Mouse (Mus musculus) gastrocnemius, postnatal 25 days (tissue): ENCODE measurements around the gene Gpc4. TPM values are rescaled to one million over a fixed set of nuclear protein-coding genes. Genes with fewer than 3 reads are reported as not detected.

Source experiments
- DNase-seq: peaks from one replicate; pipeline ENCODE4 v3.0.0; 2022
- total RNA-seq, 2 experiments: library from RNA; stranded (reverse); gene quantifications; 1 replicate in 1 of 2; 2 replicates in 1 of 2; pipeline ENCODE4 v1.2.3; 2021

Gene Gpc4
- total RNA-seq, 2 experiments from 2014 or later = 40.1 to 40.9 TPM

GRCm38 (mm10) chrX:52151100-52151499, 14.0 kb downstream of the Gpc4 start:
- no peak for DNase-seq

- no peak for DNase-seq
Observed at GRCm38 (mm10) chrX:52145563-52145962, 19.5 kb downstream of the Gpc4 start.

- DNase-seq = no peak
Observed at GRCm38 (mm10) chrX:52144491-52144890, 20.6 kb downstream of the Gpc4 start.

GRCm38 (mm10) chrX:52140316-52140715, 24.7 kb downstream of the Gpc4 start:
- DNase-seq = no peak

- DNase-seq = no peak
Observed at GRCm38 (mm10) chrX:52138461-52139075, 26.5 kb downstream of the Gpc4 start.

- DNase-seq = no peak
Observed at GRCm38 (mm10) chrX:52138033-52138432, 27.0 kb downstream of the Gpc4 start.

- no peak for DNase-seq
Observed at GRCm38 (mm10) chrX:52136525-52136924, 28.5 kb downstream of the Gpc4 start.

- no peak for DNase-seq
Observed at GRCm38 (mm10) chrX:52129604-52130003, 35.4 kb downstream of the Gpc4 start.

- DNase-seq = no peak
Observed at GRCm38 (mm10) chrX:52128794-52129193, 36.3 kb downstream of the Gpc4 start.

GRCm38 (mm10) chrX:52113651-52114050, 51.4 kb downstream of the Gpc4 start:
- DNase-seq = no peak

- DNase-seq = no peak
Observed at GRCm38 (mm10) chrX:52109663-52110062, 55.4 kb downstream of the Gpc4 start.

GRCm38 (mm10) chrX:52108966-52109365, 56.1 kb downstream of the Gpc4 start:
- no peak for DNase-seq

GRCm38 (mm10) chrX:52103771-52104170, 61.3 kb downstream of the Gpc4 start:
- DNase-seq = no peak

GRCm38 (mm10) chrX:52101940-52102339, 63.1 kb downstream of the Gpc4 start:
- DNase-seq = no peak

GRCm38 (mm10) chrX:52101445-52101844, 63.6 kb downstream of the Gpc4 start:
- DNase-seq = no peak

- no peak for DNase-seq
Observed at GRCm38 (mm10) chrX:52087726-52088348, 77.2 kb downstream of the Gpc4 start.

- no peak for DNase-seq
Observed at GRCm38 (mm10) chrX:52086885-52087573, 78.0 kb downstream of the Gpc4 start.

- no peak for DNase-seq
Observed at GRCm38 (mm10) chrX:52083557-52083956, 81.5 kb downstream of the Gpc4 start.

- DNase-seq = no peak
Observed at GRCm38 (mm10) chrX:52072410-52072809, 92.6 kb downstream of the Gpc4 start.

- no peak for DNase-seq
Observed at GRCm38 (mm10) chrX:52053416-52053815, 111.6 kb downstream of the Gpc4 start.

GRCm38 (mm10) chrX:52052011-52052410, 113.0 kb downstream of the Gpc4 start:
- no peak for DNase-seq

GRCm38 (mm10) chrX:52050941-52051340, 114.1 kb downstream of the Gpc4 start:
- no peak for DNase-seq

- no peak for DNase-seq
Observed at GRCm38 (mm10) chrX:52039875-52040274, 125.2 kb downstream of the Gpc4 start.

- DNase-seq = no peak
Observed at GRCm38 (mm10) chrX:52030146-52030545, 134.9 kb downstream of the Gpc4 start.
